Mouse (Mus musculus): ENCODE results near the gene Prl5a1.

Prl5a1 gene

DNA sequence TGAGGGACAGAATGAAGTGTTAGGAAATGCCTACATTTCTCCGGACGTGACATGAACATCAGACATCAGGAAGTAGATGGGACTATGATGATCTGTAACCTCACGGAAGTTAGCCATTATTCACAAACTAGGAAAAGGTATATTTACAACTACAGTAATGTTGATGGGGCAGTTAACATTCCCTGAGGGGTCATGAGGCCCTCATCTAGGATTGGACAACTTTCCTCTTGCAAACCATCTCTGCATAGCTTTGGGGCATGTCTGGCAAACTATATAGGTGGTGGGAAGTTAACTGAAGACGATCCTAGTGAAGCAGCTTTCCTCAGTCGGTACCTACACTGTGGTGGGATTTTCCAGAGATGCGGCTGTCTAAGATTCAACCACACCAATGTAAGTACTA is at the start of gene Prl5a1:
Prl5a1 (plus strand) TSS at position 301 of the 400 bp plus-strand sequence.
- DNase-seq (ENCODE audit: low read depth, low spot score) = no peak

DNA sequence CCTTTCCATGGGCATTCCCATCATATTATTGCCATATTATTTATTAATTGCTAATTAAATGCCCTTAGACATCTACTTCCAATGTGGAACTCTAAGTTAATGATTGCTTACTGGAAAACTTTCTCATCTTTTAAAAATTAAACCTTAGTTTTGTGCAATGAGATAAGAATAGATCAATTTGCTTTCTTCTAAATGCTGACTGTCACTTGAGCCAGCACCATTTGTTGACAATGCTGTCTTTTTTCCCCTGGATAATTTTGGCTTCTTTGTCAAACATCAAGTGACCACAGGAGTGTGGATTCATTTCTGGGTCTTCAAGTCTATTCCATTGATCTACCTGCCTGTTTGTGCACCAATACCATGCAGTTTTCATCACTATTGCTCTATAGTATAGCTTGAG is 46.1 kb upstream of the Prl5a1 start:
- no peak for DNase-seq (ENCODE audit: low read depth, low spot score)

GRCm38 (mm10) chr13:28108536-28108935 is 33.7 kb upstream of the Prl5a1 start:
- no peak for DNase-seq (ENCODE audit: low read depth, low spot score)

DNA sequence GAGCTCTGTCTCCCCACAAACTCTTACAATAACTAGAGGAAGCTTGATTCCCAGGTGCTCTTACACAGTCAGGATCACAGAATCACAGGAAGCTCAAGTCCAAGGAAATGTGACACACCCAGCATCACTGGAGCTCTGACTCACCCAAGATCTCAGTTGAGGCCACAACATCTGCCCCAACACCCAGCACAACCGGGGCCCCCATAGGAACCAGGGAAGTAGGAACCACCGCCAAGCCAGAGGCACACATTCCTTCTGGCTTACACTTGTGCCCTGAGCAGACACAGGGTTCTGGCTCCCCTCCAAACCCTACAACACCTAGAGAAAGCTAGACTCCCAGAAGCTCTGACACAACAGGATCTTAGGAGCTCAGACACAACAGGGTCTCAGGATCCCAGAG is 9.5 kb upstream of the Prl5a1 start:
- no peak for DNase-seq (ENCODE audit: low read depth, low spot score)

- no peak for DNase-seq (ENCODE audit: low read depth, low spot score)
Measured at GRCm38 (mm10) chr13:28135790-28136189, 6.5 kb upstream of the Prl5a1 start.
